16 mouse cellular contexts compared by ENCODE assay signal in genomic region chr10:11180077-11180476, GRCm38 (mm10).
"Had no signal": no experiment of that assay in that cellular context is flagged by ENCODE, and none has a peak within 500 bp of the region (broad histone marks: within the 10 kb centered on the region; RNA-seq: fewer than 3 reads in every experiment).

No protein-coding gene starts in this region.

- H3K4me3 ChIP-seq: neural tube, embryonic 12.5 days; neural tube, embryonic 13.5 days; neural tube, embryonic 15.5 days; stomach, embryonic 15.5 days had no signal

- DNase-seq: right cerebral cortex, adult 18-20 months; right cerebral cortex, postnatal 14 days; right cerebral cortex, postnatal 25 days; right cerebral cortex, postnatal 4 days; spleen, adult 18-20 months; thymus, adult 18-20 months; thymus, adult 2 months; thymus, postnatal 14 days; thymus, postnatal 25 days; thymus, postnatal 36 days; thymus, postnatal 4 days had no signal

- H3K4me2 ChIP-seq: neural tube, embryonic 12.5 days; neural tube, embryonic 13.5 days; neural tube, embryonic 15.5 days; stomach, embryonic 15.5 days had no signal

- H3K9ac ChIP-seq: neural tube, embryonic 12.5 days; neural tube, embryonic 13.5 days; neural tube, embryonic 15.5 days; stomach, embryonic 15.5 days had no signal

- H3K27ac ChIP-seq: neural tube, embryonic 12.5 days; neural tube, embryonic 13.5 days; neural tube, embryonic 15.5 days; stomach, embryonic 15.5 days; stomach, postnatal 0 days had no signal

- H3K27me3 ChIP-seq: neural tube, embryonic 12.5 days; neural tube, embryonic 13.5 days; neural tube, embryonic 15.5 days; stomach, embryonic 15.5 days had no signal

- H3K4me1 ChIP-seq: neural tube, embryonic 12.5 days; neural tube, embryonic 13.5 days; neural tube, embryonic 15.5 days; stomach, embryonic 15.5 days had no signal

- H3K9me3 ChIP-seq: neural tube, embryonic 12.5 days; neural tube, embryonic 13.5 days; neural tube, embryonic 15.5 days; stomach, embryonic 15.5 days had no signal
